Mouse (Mus musculus) thymus, postnatal 25 days (tissue): ENCODE data around the gene Atf7ip.
"Not testable (repeated sequence)": the region's sequence is repeated elsewhere in the genome, so short reads cannot be mapped to it uniquely, and the experiment has no call there.

Experiments used
- DNase-seq: peaks from one replicate; pipeline ENCODE4 v3.0.0; 2022

The Atf7ip gene

GRCm38 (mm10) chr6:136505867-136506266 is at the start of gene Atf7ip:
Gene Atf7ip (plus strand): TSS chr6:136506167.
- DNase-seq = not testable (repeated sequence)

DNA sequence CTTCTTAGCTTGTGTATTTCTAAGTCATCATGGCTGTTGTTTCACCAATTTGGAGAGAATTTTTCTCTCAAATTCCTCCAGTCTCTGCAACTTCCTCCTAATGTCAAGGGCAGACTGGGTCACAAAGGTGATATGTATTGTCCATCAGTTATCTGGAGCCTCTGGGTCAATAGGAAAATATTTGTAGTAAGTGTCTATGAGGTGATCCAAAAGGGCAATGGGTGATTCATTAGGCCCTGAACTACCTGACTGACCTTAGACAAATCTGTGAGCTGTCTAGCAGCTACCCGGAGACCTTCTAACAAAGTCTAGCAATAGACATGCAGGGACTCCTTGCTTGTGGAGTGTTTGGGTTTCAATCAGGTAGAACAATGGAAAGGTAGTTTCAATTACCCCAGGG is 49.7 kb upstream of the Atf7ip start:
- no peak for DNase-seq

DNA sequence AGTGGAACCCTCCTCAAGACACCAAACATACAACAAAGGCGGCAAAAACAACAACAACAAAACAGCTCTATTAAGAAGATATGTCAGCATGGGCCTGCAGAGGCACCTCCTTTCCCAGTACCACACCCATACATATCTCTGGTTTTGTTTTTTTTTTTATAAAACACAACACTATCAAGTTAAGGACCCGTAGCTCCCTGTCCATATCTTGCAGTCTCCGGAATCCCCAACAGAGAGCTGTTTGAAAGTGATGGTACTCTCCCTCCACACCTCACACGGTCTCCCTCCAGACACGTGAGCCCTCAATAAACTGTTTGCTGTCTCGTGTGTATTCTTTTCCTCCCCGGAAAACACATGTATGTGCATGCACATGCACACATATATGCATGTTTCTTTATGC is 46.8 kb upstream of the Atf7ip start:
- DNase-seq = no peak

DNA sequence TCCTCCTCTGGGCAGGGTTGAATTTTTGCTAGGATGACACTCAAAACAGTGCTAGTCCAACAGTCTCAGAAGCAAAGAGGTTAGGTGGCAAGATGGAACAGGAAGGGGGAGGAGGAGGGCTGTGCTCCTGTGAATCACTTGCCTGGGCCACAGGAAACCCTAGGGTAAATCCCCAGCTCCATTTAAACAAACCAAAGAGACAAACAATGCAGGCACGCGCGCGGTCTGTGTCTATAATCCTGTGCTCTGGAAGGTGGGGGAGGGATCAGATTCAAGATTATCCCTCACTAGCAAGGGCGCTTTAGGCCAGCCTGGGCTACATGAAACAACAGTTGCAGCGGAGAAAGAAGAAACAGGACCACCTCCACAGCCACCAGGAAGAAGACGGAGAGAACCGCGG is 42.5 kb upstream of the Atf7ip start:
- peak; percentile 54 for DNase-seq

DNA sequence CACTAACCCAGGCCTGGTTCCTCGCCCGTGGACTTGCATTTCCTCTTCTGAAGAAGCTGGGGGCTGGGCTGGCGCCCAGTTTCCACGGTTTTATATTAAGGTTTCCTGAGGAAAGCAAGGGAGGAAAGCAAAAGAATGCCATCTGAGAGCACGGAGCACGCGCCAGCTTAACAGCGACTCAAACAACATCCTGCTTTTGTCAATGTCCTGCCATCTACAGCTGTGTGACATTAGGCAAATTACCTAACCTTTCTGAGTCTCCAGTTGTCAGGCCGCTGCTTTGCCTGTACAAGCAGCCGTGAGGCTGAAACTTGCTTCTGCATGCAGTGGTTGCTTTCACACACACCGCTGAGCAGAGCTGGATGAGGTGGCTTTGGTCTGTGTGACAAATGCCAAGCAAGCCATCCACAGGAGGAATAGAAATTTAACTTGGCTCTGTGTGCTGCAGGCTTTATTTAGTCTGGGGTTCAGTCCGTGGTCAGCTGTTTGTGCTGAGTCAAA is 41.8 kb upstream of the Atf7ip start:
- peak; percentile 51 for DNase-seq

- no peak for DNase-seq
Observed at GRCm38 (mm10) chr6:136465021-136465420, 40.9 kb upstream of the Atf7ip start.

GRCm38 (mm10) chr6:136465959-136466381 is 40.0 kb upstream of the Atf7ip start:
- DNase-seq = peak; percentile 78

- DNase-seq = peak; percentile 87
Observed at GRCm38 (mm10) chr6:136466956-136467750, 38.8 kb upstream of the Atf7ip start.

DNA sequence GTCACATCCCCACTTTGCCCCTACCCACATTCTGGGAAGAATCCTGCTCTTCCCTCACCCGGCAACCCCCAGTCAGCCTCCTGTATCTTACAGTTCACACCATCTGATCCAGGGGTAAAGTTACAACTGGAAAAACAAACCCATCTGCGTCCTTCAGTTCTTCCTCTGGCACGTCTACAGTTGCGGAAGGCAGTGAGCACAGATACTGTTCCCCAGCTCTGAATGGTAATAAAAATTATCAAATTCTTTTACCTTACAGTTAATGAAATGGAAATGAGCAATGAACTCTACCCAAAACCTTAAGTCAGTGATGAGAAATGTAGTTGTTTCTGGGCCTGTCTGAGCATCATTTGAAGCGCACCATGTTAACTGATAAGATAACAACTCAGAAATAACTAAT is 38.1 kb upstream of the Atf7ip start:
- DNase-seq = no peak

- peak; percentile 89 for DNase-seq
Observed at GRCm38 (mm10) chr6:136468401-136468912, 37.5 kb upstream of the Atf7ip start.

- no peak for DNase-seq
Observed at GRCm38 (mm10) chr6:136468974-136469792, 36.8 kb upstream of the Atf7ip start.

DNA sequence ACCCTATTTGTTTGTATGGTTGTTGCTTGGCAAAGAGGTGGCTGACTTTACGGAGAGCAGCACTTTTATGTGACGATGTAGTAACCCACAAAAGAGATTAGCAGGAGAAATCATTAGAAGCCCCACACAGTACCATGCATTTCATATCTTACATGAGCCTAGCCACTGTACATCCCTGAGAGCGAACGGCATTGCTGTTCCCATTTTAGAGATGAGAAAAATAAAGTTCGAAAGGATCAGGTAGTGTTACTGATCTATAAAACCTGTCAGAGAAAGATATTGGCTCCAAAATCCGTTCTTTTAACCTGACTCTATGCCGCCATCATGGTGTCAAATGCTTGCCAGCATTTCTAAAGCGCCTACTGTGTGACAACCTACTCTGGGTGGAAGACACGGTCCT is 36.2 kb upstream of the Atf7ip start:
- no peak for DNase-seq

DNA sequence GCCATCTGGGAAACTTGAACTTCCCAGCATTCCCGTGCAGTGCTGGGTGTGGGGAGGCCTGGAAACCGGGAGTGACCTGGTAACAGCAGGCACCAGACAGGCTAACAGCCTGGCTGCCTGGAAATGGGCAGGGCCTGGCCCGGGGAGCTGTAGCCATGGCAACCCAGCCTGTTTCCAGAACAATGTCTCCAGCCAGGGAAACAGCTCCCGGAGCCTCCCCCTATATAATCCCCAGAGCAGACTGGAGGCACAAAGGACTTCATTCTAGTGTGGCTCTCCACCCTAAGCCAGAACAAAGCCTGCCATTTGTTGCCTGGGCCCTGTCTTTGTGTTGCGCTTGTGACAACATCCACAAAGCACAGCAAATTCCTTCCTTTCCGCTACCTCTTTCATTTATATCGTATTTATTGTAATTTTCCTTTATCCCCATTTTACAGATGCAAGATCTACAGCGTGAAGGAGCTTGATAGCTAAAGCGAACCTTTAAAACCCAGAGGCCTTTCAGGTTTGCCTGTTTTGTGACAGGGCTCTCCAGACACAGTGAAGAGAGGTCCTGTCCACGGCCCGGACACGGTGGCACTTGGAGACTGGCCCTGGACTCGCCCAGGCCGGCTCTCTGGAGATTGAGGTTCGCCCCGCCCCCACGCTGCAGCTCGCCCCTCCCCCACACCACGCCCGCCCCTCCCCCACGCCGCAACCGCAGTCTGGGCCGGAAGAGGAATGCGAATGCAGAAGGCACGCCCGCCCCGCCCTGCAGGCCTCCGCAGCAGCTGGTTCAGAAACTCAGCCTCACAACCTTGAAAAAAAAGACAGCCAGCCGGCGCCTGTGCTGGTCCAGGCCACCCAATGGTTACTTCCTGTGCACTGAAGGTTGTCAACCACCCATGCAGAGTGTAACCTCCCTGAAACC is 35.4 kb upstream of the Atf7ip start:
- peak; percentile 86 for DNase-seq

- peak; percentile 36 for DNase-seq
Observed at GRCm38 (mm10) chr6:136471601-136472000, 34.4 kb upstream of the Atf7ip start.

DNA sequence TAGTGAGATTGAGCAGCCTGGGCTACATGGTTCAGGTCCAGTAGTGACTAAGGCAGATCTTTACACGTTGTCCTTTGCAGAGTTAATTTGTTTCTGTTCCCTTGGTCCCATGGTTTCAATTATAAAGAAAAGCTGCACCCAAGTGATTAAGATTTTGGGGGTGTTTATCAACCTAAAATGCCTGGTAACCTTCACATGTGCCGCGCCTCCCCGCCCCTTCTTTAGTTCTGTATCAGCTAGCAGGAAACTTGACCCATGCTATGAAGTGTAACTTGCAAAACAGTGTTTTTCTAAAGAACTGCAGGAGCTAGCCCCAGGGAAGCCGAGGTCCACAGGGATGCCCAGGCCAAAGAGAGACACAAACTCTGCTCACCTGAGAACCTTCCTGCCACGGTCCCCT is 33.2 kb upstream of the Atf7ip start:
- no peak for DNase-seq

GRCm38 (mm10) chr6:136473472-136474129 is 32.4 kb upstream of the Atf7ip start:
- no peak for DNase-seq

- no peak for DNase-seq
Observed at GRCm38 (mm10) chr6:136475171-136475860, 30.7 kb upstream of the Atf7ip start.

DNA sequence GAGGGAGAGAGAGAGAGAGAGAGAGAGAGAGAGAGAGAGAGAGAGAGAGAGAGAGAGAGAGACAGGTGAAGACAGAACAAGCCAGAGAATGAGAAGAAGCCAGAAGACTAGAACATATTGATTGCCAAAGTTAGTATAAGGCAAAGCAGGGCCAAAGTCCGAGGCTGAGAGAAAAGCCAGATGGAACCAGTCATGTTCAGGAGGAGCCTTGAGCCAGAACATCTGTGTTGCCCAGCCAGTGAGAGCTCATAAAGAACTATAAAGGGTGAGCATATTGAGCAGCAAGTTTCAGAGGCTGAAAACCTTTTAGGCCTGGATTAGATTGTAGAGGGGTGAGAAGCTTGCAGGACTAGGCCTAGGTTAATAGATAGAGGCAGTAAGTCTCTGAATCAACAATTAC is 28.1 kb upstream of the Atf7ip start:
- no peak for DNase-seq

DNA sequence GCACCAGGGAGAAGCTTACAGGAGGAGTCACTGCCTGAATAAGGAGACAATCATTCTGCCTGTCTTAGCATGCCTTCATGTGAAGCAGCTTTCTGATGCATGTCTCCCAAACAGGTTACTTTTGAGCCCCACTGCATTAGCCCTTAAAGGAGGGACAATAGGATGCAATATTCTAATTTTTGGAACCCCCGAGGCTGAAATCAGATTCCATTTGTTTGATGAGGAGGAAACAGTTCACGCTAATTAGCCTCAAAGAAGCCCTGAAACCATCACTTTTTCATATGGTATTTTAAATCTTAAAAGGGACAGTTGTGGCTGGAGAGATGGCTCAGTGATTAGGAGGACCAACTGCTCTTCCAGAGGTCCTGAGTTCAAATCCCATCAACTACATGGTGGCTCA is 22.4 kb upstream of the Atf7ip start:
- DNase-seq = no peak

- no peak for DNase-seq
Observed at GRCm38 (mm10) chr6:136484093-136484492, 21.9 kb upstream of the Atf7ip start.

GRCm38 (mm10) chr6:136486166-136486565 is 19.8 kb upstream of the Atf7ip start:
- DNase-seq = no peak
